Mouse (Mus musculus) adrenal gland (tissue): ENCODE results near the gene Ccno.
"Not testable (repeated sequence)": the region's sequence is repeated elsewhere in the genome, so short reads cannot be mapped to it uniquely, and the experiment has no call there.

Experiments used
- intact Hi-C: fragments of 180-260 bp; cut with DNase I; formaldehyde crosslinking; loops from one replicate; pipeline ENCODE4 v1.15.1; 2025
- microRNA-seq, 2 experiments: library from miRNA; unstranded; fragments of <30 nt; microRNA quantifications; one replicate each; pipeline ENCODE4; 2019

The Ccno gene

DNA sequence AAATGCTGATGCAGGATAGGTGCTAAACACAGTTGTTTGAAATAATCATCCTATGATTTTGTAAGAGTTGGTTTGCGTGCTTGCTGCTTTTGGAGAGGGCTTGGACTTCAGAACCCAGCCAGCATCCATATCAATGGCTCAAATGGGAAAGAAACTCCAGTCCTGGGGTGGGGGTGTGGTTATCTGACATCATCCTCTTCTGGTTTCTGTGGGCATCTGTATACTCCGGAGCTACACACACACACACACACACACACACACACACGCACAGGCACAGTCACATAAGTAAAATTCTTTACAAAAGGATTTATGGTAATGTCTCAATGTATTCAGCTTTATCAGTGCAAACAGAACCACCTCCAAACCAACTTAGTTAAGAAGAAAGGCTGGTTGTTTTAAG is 12.5 kb downstream of the Ccno start:
- intact Hi-C loops, result no loop called here

DNA sequence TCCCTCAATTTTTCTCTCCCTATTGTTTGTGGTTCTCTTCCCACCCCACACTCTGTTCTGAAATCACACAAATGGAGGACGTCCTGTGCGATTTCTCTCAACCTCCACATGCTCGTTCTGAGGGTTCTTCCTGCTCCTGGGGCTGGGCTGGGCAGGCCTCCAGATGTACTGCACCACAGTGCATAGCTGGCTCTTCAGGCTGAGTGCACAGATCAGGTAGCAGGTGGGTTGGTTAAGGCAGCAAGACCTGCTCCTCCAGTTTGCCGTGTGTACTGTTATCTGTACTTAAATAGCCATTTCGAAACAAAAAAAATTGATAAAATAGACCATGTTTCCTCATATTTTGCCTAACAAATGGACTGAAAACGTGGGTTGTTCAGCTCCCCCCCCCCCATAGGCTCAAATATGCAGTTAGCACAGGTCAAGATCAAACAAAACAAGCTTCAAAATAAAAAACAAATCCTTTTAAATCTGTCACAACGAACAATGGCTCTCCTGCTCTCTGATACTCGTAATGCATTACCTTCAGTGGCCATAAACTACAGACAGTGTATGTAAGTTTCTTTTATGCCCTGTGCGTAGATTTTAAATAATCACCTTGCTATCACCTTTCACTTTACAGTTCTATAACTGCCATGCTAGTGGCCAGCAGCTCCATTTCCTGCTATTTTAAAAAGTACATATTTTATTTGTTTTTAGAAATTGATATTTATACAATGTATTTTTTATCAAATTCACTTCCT is 13.1 kb downstream of the Ccno start:
- intact Hi-C loops, result no loop called here

DNA sequence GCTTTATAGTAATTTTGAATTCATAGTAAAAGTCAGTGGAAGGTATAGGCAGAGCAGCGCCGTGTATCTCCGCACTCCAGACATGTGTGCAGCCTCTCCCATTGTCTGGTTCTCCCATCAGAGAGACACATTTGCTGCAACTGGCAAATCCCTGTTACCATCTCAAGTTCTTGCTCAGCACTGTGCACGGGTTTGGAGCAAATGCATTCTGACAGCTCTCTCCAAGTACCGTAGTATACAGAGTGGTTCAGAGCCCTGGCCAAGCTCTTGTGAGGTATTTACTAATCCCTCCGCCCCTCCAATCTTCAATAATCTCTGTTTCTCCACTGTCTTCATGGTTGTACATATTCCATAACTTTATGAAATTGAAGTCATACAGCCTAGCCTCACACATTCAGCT is 25.1 kb downstream of the Ccno start:
- intact Hi-C loops, result no loop called here

DNA sequence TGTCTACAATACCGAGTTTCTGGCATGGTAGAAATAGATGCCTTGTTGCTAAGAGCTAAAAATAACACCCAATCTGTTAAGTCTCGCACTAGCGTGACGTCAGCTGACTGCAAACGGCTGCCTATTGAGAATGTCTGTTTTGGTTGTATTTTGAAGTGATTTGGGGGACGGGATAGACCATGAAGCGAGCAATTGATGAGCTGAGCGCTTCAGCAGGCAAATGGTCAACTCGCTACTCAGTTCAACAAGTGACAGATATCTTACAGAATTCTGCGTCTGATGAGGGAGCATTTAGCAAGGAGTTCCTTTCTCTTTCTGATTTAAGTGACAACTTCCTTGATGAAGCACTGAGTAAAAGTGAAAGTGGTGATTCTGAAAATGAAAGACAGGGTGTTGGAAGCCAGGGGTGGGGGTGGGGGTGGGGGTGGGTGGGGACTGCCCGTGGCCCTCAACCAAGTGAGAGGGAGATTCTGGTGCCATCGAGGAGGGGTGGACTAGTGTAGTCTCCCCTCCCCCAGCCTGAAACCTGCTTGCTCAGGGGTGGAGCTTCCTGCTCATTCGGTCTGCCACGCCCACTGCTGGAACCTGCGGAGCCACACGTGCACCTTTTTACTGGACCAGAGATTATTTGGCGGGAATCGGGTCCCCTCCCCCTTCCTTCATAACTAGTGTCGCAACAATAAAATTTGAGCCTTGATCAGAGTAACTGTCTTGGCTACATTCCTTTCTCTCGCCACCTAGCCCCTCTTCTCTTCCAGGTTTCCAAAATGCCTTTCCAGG is 25.8 kb downstream of the Ccno start:
- intact Hi-C loops, result not testable (repeated sequence)

DNA sequence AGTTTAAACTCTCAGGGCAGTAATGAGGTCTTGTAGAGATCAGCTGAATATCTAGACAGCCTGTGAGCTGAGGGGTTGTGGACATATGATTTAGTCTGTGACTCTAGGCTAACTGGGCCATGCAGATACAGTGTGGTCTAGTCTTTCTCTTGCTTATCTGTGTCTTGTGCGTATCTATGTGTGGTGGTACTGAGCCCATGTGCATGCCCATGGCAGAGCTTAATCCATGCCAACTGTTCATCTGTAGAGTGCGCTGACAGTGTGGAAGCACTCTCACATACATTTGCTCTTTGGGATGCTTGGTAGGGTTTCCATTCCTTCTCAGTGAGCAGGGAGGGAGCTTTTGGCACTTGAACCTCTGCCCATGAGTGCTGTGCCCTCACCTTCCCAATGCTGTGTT is 33.9 kb downstream of the Ccno start:
- intact Hi-C loops, result no loop called here

DNA sequence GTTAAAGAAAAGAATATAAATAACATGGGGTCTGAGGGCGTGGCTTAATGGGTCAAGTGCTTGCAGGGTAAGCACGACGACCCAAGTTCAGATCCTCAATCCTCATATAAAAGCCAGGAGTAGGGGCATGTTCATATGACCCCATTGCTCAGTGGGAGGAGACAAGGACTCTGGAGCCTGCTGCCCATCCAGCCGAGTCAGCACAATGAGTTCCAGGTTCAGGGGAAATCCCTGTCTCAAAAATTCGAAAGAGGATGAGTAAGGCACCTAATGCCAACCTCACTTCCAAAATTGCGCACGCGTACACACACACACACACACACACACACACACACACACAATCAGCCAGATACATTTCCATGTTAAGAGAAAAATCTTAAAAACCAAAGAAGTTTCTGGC is 34.9 kb downstream of the Ccno start:
- intact Hi-C loops, result no loop called here

DNA sequence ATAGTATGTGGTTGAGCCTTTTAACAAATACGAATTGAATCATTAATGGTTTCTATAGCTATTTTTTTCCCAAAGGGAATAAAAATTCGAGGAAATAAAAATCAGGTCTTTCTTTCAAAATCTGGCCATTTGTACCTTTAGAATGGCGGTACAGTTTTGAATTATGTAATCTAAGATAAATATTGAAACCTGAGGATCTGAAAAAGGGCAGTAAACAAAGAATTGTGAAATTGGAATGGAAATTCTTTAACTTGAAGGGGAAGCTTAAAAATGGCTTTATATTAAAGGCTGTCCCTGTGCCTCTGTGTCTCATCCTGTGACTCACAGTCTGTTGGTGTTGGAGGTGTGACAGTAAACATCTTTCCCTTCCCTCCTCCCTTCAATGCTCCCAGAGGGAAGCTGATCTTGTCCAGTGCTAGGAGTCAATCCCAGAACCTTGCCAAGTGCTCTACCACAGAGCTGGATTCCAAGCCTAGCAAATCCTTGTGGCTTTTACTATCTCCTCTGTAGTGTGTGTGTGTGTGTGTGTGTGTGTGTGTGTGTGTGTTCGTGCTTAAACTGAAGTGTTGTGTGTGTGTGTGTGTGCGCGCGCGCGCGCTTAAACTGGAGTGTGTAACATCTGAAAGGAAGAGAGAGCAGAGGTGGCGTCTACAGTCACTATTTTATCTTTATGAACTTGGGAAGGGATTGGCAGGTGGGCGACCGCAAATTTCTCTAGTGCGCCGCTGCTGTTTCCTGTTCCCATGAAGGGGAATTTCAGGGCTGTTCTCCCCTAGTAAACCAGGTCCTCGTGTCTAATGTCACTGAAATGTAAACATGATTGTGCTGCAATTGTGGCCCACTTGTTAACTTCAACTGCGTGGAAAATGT is 35.9 kb downstream of the Ccno start:
- intact Hi-C loops, result no loop called here

DNA sequence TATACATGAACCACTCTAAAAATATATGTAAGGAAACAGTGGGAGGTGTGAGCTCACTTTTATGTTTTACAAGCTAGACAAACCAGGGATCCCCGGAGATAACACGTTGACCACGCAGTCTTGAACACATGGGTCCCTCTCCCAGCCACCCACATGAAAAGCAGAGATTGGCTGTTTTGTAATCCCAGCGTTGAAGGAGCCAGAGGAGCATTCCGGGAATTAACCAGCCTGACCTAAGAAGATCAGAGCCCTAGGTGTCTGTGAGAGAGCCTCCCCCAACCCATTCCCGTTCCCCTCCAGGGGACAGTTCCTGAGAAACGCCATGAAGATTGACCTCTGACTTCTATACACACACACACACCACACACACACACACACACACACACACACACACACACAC is 43.7 kb downstream of the Ccno start:
- intact Hi-C loops, result no loop called here

DNA sequence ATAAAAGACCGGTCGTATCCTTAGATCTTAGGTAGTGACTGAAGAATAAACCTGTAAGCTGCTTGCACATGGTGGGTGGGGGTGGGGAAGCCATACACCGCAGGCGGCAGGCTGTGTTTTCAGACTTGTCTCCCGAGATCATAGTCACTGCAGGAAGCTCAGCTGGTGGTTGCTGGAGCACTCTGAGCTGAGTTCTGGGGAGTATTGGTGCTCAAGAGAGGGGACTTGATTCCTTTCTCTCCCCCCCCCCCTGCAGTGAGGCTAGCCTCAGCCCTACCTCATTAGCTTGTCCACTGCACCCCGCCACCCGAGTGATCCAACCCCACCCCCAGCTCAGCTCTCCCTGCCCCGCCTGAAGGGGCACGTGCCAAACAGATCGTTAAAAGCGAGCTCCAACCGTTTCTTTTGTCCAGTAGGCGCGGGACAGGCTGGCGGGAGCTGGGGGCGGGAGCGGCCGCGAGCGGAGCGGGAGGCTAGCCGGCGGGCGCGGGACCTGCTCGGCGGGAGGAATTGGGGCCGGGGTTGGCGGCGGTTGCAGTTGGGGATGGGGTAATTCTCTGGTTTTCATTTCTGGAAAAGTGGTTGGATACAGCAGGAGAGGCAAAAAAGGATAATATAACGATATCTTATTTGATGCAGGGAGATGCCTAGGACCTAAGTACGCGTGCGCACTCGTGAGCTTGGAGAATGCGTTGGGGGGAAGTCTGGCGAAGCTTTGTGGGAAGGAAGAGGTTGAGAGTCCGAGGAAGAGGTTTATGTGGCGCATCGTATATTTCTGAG is 44.4 kb downstream of the Ccno start:
- intact Hi-C loops, result no loop called here

DNA sequence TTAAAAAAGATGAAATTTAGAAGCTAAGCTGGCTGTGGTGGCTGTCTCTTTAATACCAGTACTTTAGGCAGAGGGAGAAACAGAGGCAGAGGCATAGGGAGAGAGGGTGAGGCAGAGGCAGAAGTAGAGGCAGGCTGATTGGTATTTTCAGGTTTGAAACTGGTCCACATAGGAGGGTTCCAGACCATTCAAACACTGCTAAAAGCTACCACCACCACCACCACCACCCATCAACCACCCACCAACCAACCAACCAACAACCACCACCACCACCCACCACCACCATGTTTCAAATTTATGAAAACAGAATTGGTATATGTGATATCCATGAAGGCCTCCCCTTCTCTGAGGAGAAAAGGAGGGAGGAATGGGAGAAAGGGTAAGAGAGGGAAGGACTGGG is 45.2 kb downstream of the Ccno start:
- intact Hi-C loops, result no loop called here

DNA sequence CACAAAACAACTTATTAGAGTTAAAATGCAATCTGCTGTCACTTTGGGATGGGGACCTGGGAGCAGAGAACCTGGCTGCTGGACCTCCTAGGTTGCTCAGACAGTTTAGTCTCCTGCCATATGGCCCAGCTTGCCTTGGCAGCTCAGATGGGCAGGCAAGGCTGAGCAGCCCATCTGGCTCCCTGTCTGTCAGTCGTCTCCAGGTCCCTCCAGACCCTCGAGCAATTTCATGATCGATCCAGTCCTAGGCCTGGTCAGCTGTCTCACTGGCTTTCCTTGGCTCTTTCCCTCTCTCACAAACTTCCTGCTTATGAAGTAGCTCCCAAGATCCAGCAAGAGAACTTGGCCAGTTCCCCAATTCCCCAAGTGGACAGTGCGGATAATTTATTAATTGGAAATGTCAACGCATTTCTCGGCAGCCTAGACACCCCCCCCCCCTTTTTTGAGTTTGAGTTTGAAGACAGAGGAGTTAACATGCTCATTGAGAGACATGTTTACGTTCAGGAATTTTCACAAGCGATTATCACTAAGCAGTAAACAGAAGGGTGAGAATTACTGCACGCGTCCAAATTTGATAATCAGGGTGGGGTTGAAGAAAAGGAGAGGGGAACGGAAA is 46.8 kb downstream of the Ccno start:
- intact Hi-C loops, result loop anchor here (2.0 kb wide), 1 partner anchor 42 kb away; the partner anchor contains the start of gene Mcidas

DNA sequence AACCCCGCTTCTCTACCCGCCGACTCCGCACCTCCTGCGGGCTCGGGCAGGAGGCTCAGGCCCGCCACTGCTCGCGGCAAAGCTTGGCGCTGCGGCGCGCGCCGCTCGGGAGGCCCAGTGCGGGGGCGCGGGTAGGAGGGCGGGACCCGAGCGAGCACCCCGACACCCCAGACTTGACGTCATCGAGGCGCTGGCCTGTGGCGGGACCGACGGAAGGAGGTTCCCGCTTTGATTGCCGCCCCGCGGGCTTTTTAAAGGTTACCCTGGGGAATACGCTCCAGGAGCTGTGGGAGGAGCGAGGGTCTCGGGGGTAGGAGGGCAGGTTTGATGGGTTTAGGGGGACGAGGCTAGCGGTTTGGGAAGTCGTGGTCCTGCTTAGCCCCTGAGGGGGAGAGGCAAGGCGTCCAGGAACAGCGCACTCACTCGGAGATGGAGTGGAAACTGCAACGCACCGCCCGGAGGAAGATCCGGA is 47.4 kb downstream of the Ccno start, which contains the start of gene Cdc20b:
Gene Cdc20b (plus strand): TSS at position 162 of the 472 bp plus-strand sequence.
- intact Hi-C loops, result loop anchor here (2.0 to 5.0 kb wide), 2 partner anchors 42 to 363 kb away; partner anchors contain the start of gene Mcidas

DNA sequence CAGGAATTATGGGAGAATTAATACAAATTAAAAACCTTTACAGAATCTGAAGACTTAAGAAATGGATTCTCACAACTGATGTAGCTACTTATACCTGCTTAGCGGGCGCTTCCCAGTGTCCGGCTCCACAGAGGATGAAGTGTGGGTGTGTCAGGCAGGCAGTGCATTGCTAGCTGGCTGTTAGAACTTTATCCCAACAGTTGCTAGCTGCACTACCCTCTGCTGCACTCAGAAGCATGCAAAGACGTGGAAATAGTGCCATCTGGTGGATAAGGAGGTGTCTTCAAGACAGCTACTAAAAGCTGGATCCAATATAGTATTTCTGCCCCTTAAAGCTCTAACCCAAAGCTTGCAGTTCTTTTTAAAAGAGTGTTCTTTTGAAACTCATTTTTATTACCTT is 48.2 kb downstream of the Ccno start:
- intact Hi-C loops, result loop anchor here (2.0 to 5.0 kb wide), 2 partner anchors 43 to 364 kb away; partner anchors contain the start of gene Mcidas

Small RNAs within 50 kb of the gene (microRNA-seq; reads per million reads assigned to microRNA genes)
- gene Mir449a, result 45.8 to 52.8 reads per million in 2 experiments
- gene Mir449b, result 0 reads per million in 2 experiments
- gene Mir449c, result 0.11 to 0.25 reads per million in 2 experiments
